Mouse (Mus musculus): ENCODE measurements at regions not wholly inside any gene's neighbourhood (a gene's known extent, or its start where the extent isn't known, plus 50 kb on each side); places are given as distances from the start of the nearest gene placed in this dataset.

GRCm38 (mm10) chr5:118373581-118373981, 128.6 kb downstream of the 2410131K14Rik start:
- no peaks in the 10 kb centered on the region for H3K36me3 ChIP-seq
- no peak for ATAC-seq (ENCODE audit: low FRiP score, low read depth)
- H3K27me3 ChIP-seq (replicated peaks): peaks cover 3% of the 10 kb centered on the region; the same call in 1 of the 2 replicates
- peaks cover 7% of the 10 kb centered on the region; the same call in 1 of the 2 replicates for H3K4me1 ChIP-seq
- H3K4me2 ChIP-seq (replicated peaks): peak overlapping the region; percentile 10
- no peak overlapping the region for H3K4me3 ChIP-seq
- WGBS: 6% methylated on average over 13 of the region's 13 CpGs
- H3K27ac ChIP-seq: no peak overlapping the region
- H3K9me3 ChIP-seq: no peaks in the 10 kb centered on the region
- no peak overlapping the region for H3K9ac ChIP-seq

GRCm38 (mm10) chr5:118374968-118375367, 129.9 kb downstream of the 2410131K14Rik start:
- WGBS: 73% methylated on average over 2 of the region's 2 CpGs
- Histone ChIP-seq H3K27ac (no peak overlapping the region), H3K36me3 (no peaks in the 10 kb centered on the region), H3K27me3 (replicated peaks) (peaks cover 6% of the 10 kb centered on the region; the same call in 1 of the 2 replicates), H3K9me3 (no peaks in the 10 kb centered on the region), H3K4me2 (replicated peaks) (no peak overlapping the region), H3K4me1 (peaks cover 19% of the 10 kb centered on the region), H3K9ac (no peak overlapping the region), H3K4me3 (no peak overlapping the region)
- ATAC-seq (ENCODE audit: low FRiP score, low read depth): no peak

GRCm38 (mm10) chr5:118375916-118376315, 130.9 kb downstream of the 2410131K14Rik start:
- peaks cover 28% of the 10 kb centered on the region for H3K4me1 ChIP-seq
- no peaks in the 10 kb centered on the region for H3K36me3 ChIP-seq
- H3K27me3 ChIP-seq (replicated peaks): peaks cover 6% of the 10 kb centered on the region; the same call in 1 of the 2 replicates
- WGBS: 79% methylated on average over 5 of the region's 5 CpGs
- H3K27ac ChIP-seq: no peak overlapping the region
- H3K9me3 ChIP-seq: no peaks in the 10 kb centered on the region
- no peak overlapping the region for H3K9ac ChIP-seq
- H3K4me3 ChIP-seq: no peak overlapping the region
- ATAC-seq (ENCODE audit: low FRiP score, low read depth): no peak
- no peak overlapping the region for H3K4me2 ChIP-seq (replicated peaks)

- WGBS: 76% methylated on average over 5 of the region's 5 CpGs
These were observed 131.5 kb downstream of the 2410131K14Rik start for GRCm38 (mm10) chr5:118376478-118376877.

GRCm38 (mm10) chr5:118377402-118377848, 132.4 kb downstream of the 2410131K14Rik start:
- H3K4me3 ChIP-seq: no peak overlapping the region
- no peak overlapping the region for H3K4me2 ChIP-seq (replicated peaks)
- ATAC-seq (ENCODE audit: low FRiP score, low read depth): no peak
- H3K27me3 ChIP-seq (replicated peaks): peaks cover 6% of the 10 kb centered on the region; the same call in 1 of the 2 replicates
- H3K36me3 ChIP-seq: no peaks in the 10 kb centered on the region
- H3K4me1 ChIP-seq: peaks cover 34% of the 10 kb centered on the region
- no peak overlapping the region for H3K27ac ChIP-seq
- WGBS: 56% methylated on average over 8 of the region's 8 CpGs
- no peak overlapping the region for H3K9ac ChIP-seq
- no peaks in the 10 kb centered on the region for H3K9me3 ChIP-seq

More at GRCm38 (mm10) chr5:118376478-118376877, 131.5 kb downstream of the 2410131K14Rik start:
- no peaks in the 10 kb centered on the region for H3K36me3 ChIP-seq
- H3K4me2 ChIP-seq (replicated peaks): no peak overlapping the region
- H3K4me3 ChIP-seq: no peak overlapping the region
- H3K9ac ChIP-seq: no peak overlapping the region
- no peaks in the 10 kb centered on the region for H3K9me3 ChIP-seq
- H3K4me1 ChIP-seq: peaks cover 33% of the 10 kb centered on the region
- H3K27ac ChIP-seq: no peak overlapping the region
- ATAC-seq (ENCODE audit: low FRiP score, low read depth): no peak
- H3K27me3 ChIP-seq (replicated peaks): peaks cover 6% of the 10 kb centered on the region; the same call in 1 of the 2 replicates

- Histone ChIP-seq H3K27me3 (replicated peaks) (peaks cover 6% of the 10 kb centered on the region; the same call in 1 of the 2 replicates), H3K27ac (0 out of 2 replicates have a peak overlapping the region, but pooled peaks have one; percentile 62), H3K4me3 (no peak overlapping the region), H3K9me3 (no peaks in the 10 kb centered on the region), H3K9ac (no peak overlapping the region), H3K4me1 (peaks cover 31% of the 10 kb centered on the region), H3K4me2 (replicated peaks) (peak overlapping the region; percentile 14), H3K36me3 (no peaks in the 10 kb centered on the region)
- no peak for ATAC-seq (ENCODE audit: low FRiP score, low read depth)
- WGBS: 41% methylated on average over 24 of the region's 24 CpGs
These were observed 134.4 kb downstream of the 2410131K14Rik start for GRCm38 (mm10) chr5:118379245-118380051.

- Histone ChIP-seq H3K9ac (peak overlapping the region; percentile 33; the same call in 1 of the 2 replicates), H3K4me1 (peaks cover 31% of the 10 kb centered on the region), H3K9me3 (no peaks in the 10 kb centered on the region), H3K4me2 (replicated peaks) (peak overlapping the region; percentile 71), H3K4me3 (no peak overlapping the region), H3K27me3 (replicated peaks) (peaks cover 5% of the 10 kb centered on the region; the same call in 1 of the 2 replicates), H3K27ac (peak overlapping the region; percentile 62), H3K36me3 (no peaks in the 10 kb centered on the region)
- ATAC-seq (ENCODE audit: low FRiP score, low read depth): no peak; the same call in 1 of the 2 replicates
- WGBS: 26% methylated on average over 5 of the region's 5 CpGs
These were observed 135.0 kb downstream of the 2410131K14Rik start for GRCm38 (mm10) chr5:118380052-118380421.

- 0 out of 2 replicates have a peak, but pooled peaks cover 3% of the 10 kb centered on the region for H3K27me3 ChIP-seq (replicated peaks)
- WGBS: 1% methylated on average over 44 of the region's 45 CpGs
- peak; percentile 78 for ATAC-seq (ENCODE audit: low FRiP score, low read depth)
These were observed 135.6 kb downstream of the 2410131K14Rik start for GRCm38 (mm10) chr5:118380422-118381293.

GRCm38 (mm10) chr5:118381294-118381675, 136.3 kb downstream of the 2410131K14Rik start:
- H3K9me3 ChIP-seq: no peaks in the 10 kb centered on the region
- peaks cover 27% of the 10 kb centered on the region for H3K4me1 ChIP-seq
- under 1% methylated on average over 12 of the region's 12 CpGs for WGBS
- peak overlapping the region; percentile 67; the same call in 1 of the 2 replicates for H3K27ac ChIP-seq
- H3K9ac ChIP-seq: 0 out of 2 replicates have a peak overlapping the region, but pooled peaks have one; percentile 23
- H3K4me2 ChIP-seq (replicated peaks): peak overlapping the region; percentile 71
- peak overlapping the region; percentile 36 for H3K4me3 ChIP-seq
- ATAC-seq (ENCODE audit: low FRiP score, low read depth): peak; percentile 66
- no peaks in the 10 kb centered on the region for H3K36me3 ChIP-seq
- 0 out of 2 replicates have a peak, but pooled peaks cover 3% of the 10 kb centered on the region for H3K27me3 ChIP-seq (replicated peaks)

More at GRCm38 (mm10) chr5:118380422-118381293, 135.6 kb downstream of the 2410131K14Rik start:
- H3K4me2 ChIP-seq (replicated peaks): peak overlapping the region; percentile 71
- peak overlapping the region; percentile 67 for H3K27ac ChIP-seq
- H3K4me3 ChIP-seq: peak overlapping the region; percentile 36
- no peaks in the 10 kb centered on the region for H3K9me3 ChIP-seq
- peak overlapping the region; percentile 33; the same call in 1 of the 2 replicates for H3K9ac ChIP-seq
- peaks cover 28% of the 10 kb centered on the region for H3K4me1 ChIP-seq
- no peaks in the 10 kb centered on the region for H3K36me3 ChIP-seq

- no peak overlapping the region for H3K9ac ChIP-seq
- no peak overlapping the region for H3K4me3 ChIP-seq
- H3K36me3 ChIP-seq: no peaks in the 10 kb centered on the region
- H3K4me2 ChIP-seq (replicated peaks): no peak overlapping the region
- H3K27ac ChIP-seq: no peak overlapping the region
- 85% methylated on average over 4 of the region's 4 CpGs for WGBS
- peaks cover 21% of the 10 kb centered on the region for H3K9me3 ChIP-seq
- H3K4me1 ChIP-seq: peaks cover 8% of the 10 kb centered on the region
- H3K27me3 ChIP-seq (replicated peaks): no peaks in the 10 kb centered on the region
- ATAC-seq (ENCODE audit: low FRiP score, low read depth): no peak
These were observed 141.1 kb downstream of the 2410131K14Rik start for GRCm38 (mm10) chr5:118386126-118386525.

GRCm38 (mm10) chr5:118388419-118388818, 143.4 kb downstream of the 2410131K14Rik start:
- 0 out of 2 replicates have a peak, but pooled peaks cover 3% of the 10 kb centered on the region for H3K4me1 ChIP-seq
- H3K36me3 ChIP-seq: no peaks in the 10 kb centered on the region
- H3K9ac ChIP-seq: no peak overlapping the region
- no peaks in the 10 kb centered on the region for H3K27me3 ChIP-seq (replicated peaks)
- no peak overlapping the region for H3K27ac ChIP-seq
- no peak overlapping the region for H3K4me2 ChIP-seq (replicated peaks)
- WGBS: 91% methylated on average over 6 of the region's 6 CpGs
- no peak for ATAC-seq (ENCODE audit: low FRiP score, low read depth)
- H3K9me3 ChIP-seq: peaks cover 21% of the 10 kb centered on the region
- H3K4me3 ChIP-seq: no peak overlapping the region

All from neural tube, embryonic 12.5 days (tissue).